Mouse (Mus musculus): ENCODE data around the gene Gm11037. TPM values are rescaled to one million over a fixed set of nuclear protein-coding genes. Genes with fewer than 3 reads are reported as not detected.

Gm11037 gene
- polyA plus RNA-seq, 1 experiment: not detected

DNA sequence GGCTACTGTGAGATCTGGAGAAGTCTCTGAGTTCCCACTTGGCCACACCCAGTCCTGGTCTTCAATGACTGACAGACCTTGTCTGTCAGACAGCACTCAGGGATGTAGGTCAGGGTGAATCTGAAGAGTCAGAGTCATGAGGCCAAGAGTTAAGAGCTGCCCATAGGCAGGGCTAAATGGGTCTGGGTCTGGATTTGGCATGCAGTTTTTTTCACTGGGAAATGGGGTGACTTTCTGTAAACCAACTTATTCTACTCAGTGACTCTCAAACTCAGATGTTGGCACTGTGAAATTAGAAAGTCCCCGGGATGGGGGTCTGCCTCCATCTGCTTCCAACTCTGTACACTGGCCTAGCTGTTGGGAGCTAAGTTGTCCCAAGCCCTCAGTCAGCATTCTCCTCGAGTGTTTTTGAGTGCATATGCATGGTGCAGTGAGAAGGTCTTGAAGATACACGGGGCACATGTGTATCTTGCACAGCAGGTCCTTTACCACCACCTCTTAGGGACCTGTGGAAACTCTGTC lies 4.6 kb upstream of the Gm11037 start:
- no peak for DNase-seq (ENCODE audit: low read depth)

DNA sequence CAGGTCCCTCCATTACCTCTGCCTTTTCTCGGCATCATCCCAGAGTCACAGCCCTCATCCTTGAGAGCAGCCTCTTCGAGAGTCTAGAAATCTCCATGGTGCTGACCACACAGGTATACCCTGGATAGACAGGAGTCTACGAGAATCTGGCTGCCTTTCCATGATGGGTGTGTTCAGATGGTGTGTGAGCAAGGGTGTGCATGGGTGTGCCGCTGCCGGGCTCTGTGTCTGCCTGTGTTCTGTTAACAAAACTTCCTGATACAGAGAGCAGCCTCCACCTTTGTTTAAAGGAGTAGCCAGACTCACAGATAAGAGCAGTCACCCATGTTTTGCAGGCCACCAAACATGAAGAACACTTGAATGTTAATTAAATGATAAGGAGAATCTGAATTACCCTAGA lies 3.5 kb upstream of the Gm11037 start:
- DNase-seq (ENCODE audit: low read depth): no peak

DNA sequence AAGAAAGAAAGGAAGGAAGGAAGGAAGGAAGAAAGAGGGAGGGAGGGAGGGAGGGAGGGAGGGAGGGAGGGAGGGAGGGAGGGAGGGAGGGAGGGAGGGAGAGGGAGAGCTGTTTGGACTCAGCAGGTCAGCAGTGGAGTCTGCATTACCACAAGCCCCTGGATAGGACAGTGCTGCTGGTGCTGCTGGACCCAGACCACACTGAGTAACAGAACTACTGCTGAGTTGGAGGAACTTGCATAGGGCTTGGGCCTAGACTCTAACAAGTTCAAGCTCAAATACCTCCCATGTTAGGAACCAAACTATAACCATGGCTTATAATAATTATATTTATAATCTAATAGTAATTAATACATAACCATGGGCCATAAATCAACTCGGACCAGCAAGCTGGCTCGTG lies 2.4 kb upstream of the Gm11037 start:
- no peak for DNase-seq (ENCODE audit: low read depth)

DNA sequence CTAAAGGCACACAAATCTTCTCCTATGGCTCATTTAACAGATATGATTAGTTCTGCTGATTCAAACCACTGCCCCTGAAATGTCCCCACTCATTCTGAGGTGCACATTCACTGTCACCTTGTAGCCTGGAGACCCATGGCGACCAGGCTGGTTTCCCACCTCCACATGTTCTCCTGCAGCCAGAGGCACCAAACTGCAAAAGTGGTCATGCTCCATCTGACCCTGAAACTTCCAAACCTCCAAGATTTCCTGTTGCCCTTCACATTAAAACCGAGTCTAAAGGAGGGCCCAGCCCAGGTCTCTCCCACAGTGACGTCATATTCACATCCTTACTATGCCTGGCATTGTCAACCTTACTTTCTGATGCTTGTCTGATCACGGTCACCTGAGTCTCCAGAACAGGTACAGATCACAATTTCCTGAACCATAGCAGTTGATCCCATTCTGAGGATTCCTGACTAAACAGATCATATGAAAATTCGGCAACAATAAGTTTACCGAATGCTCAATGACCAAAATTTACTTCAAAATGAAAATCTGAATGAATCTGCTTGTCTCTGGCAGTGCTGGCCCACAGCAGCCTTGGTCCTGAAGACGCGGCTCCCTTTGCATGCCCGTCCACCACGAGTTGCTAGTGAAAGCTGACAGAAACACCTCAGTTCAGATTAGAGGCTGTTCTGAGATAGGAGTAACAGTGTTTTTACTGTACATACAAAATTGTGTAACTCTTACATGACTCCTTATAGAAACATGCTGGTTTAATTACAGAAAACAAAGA lies 997 bp upstream of the Gm11037 start:
- no peak for DNase-seq (ENCODE audit: low read depth)

DNA sequence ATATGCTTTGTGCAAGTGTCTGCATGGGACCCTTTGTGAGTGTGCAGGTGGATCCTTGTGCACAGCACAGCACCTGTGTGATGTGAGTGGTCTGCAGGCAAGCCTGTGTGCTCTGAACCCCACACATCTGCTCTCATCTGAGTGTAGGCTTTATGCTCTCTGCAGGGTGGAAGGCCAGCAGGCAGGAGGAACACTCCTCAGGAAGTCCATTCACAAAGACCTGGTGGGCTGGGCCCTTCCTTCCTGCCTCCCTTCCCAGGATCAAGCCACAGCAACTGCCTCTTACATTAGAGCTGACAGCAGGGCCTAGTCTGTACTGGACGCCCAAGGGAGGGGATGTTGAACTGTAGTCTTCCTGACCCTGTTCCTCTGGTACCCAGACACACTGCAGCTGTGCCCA lies 1.1 kb downstream of the Gm11037 start:
- DNase-seq (ENCODE audit: low read depth): no peak

DNA sequence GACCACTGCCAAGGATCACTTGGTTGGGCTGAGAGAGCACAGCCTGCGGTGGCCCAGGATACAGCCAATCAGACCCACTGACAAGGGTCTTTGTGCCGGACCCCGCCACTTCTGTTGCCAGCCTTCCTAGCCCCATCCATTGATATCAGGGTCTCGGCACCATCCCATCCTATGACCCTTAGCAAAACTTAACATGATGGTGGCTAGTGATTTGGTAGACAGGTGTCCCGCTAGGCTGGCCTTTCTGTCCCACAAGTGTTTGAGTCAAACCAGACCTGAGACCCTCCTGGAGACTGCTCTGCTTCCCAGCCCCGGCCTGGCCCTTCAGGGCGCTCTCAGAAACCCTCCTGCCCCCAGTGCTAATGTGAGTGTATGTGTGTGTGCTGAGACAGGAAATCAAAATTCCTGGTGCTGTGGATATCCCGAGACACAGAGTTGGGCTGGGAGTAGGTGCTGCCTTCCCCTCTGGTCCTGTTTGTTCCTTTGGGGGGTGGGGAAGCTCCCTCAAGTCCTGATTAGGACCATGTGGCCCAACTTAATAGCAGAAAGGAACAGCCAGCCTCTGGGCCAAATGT lies 1.6 kb downstream of the Gm11037 start:
- no peak for DNase-seq (ENCODE audit: low read depth)

DNA sequence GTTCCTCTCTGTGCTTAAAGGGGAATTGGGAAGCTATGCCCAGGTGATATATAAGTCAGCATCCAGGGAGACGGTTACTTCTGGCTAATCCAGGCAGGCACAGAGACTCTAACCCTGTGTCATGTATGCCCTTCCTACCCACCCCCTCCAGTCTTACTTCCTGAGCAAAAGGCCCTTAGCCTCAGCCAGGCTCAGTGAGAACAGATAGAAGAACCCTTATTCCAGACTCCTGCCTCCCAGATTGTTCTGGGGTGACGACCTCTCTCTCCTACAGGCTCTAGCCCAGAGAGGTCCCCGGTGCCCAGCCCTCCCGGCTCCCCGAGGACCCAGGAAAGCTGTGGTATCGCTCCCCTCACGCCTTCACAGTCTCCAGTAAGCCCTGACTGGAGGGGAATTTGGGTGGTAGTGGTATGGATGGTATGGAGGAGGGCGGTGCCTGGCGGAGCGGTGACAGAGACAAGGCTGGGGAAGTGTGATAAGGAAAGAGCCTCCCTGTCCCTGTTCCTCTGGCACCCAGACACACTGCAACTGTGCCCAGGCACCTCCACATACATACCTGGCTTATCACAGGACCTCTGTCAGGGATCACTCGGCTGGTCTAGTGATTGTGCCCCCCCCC lies 2.3 kb downstream of the Gm11037 start:
- no peak for DNase-seq (ENCODE audit: low read depth)

DNA sequence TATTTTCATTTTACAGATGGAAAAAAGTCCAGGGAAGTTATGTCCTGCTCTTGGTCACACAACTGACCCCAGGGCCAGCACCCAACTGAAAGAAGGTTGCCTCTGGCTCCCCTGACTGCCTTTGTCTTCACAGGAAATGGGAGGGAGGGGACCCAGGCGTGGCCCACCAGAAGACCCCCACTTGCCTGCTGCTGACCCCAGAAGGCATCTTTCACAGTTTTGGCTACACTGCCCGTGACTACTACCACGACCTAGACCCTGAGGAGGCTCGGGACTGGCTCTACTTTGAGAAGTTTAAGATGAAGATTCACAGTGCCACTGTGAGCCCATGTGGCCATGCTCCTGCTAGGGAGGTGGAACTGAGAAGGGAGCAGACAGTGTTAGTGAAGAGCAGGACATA lies 5.0 kb downstream of the Gm11037 start:
- no peak for DNase-seq (ENCODE audit: low read depth)

DNA sequence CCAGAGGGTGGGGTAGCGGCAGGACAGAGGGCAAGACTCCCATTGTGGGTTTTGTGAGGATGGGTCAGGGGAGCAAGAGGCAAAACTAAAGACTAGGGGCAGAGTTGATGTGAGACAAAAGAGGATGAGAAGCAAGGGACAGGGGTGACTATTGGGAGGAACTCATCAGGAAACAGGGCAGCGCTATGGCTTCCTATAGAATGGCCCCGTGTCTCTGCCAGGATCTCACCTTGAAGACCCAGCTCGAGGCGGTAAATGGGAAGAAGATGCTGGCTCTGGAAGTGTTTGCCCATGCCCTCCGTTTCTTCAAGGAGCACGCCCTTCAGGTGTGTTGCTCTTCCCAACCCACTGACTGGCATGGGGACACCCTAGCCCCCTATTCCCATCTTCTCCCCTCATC lies 5.5 kb downstream of the Gm11037 start:
- DNase-seq (ENCODE audit: low read depth): no peak

DNA sequence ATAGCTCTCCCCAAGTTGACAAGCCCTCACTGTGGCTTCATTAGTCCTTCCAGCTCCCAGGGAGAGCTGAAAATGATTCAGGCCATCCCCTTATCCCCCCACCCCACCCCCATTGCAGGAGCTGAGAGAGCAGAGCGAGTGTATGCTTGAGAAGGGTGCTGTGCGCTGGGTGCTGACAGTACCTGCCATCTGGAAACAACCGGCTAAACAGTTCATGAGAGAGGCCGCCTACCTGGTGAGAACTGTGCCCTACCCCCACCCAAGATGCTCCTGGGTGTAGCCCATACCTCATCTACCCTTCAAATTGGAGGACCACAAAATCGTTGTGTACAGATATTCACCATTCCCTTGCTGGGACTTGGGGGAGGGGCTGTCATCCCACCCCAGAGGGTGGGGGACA lies 6.0 kb downstream of the Gm11037 start:
- DNase-seq (ENCODE audit: low read depth): no peak

DNA sequence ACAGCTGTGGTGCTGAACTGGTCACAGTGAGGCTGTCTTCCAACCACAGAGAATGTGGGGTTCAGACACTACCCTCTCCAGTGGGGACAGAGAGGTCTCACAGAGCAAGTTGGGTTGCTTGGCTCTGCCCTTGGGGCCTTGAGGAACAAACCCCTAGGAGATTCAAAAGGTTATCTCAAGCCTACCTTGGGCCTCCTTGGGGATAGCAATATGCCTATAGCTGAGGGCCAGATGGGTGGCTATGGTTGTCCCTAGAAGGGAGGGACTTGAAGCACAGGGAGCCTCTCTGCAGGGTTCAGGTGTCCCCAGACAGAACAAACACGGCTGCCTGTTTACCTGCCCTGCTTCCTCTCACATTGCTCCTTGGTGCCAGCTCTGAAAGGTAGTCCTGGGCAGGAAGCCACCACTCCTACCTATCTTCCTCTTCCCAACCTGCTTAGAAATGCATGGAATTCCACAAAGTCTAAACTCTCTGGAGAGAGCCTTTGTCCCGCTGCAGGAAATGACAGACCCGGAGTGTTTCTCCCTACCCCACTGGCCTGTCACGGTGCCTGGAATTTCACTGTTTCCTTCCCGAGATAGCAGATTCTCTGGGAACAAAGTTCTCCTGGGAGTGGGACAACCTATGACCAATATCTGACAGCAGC lies 6.7 kb downstream of the Gm11037 start:
- DNase-seq (ENCODE audit: low read depth): no peak

DNA sequence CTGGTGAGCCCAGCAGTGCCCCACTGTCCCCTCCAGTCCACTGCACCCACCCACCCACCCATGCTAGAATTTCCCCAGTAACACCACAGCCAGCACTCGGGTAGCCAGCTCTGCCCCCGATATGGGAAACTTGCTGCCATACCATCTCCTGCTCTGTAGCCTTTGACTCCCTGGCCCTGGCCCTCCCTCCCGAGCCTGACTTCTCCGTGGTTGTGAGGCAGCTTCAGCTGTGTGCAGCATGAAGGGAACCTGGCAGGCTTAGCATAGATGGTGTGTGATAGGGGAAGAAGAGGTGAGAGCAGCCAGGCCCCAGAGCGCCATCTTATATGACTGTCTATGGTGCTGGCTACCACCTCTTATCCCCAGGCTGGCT lies 7.2 kb downstream of the Gm11037 start:
- no peak for DNase-seq (ENCODE audit: low read depth)

DNA sequence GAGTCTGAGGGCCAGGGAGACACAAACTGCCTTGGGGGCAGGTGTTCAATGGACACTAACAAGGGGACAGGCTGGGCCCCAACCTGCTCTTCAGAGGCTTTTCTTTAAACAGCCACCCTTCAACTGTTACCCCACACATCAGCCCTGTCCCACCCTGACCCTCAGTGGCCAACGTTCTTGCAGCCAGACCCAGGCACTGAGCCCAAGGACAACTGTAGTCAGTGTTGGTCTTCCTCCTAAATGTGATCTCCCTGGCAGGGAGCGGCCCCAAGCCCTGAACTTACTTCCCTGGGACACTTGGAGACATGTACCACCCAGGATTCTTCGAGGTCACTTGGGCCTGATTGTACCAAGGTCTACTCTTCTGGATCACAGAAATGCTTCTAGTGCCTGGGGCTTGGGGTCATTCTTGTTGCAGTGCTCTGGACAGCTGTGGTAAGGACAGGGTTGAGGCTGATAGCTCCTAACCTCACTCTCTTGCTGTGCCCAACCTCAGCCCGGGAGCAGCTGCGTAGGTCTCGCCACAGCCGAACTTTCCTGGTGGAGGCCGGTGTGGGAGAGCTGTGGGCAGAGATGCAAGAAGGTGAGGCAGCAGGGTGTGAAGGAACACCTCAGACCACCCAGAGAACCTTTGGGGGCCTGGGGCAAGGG lies 8.2 kb downstream of the Gm11037 start:
- DNase-seq (ENCODE audit: low read depth): no peak

DNA sequence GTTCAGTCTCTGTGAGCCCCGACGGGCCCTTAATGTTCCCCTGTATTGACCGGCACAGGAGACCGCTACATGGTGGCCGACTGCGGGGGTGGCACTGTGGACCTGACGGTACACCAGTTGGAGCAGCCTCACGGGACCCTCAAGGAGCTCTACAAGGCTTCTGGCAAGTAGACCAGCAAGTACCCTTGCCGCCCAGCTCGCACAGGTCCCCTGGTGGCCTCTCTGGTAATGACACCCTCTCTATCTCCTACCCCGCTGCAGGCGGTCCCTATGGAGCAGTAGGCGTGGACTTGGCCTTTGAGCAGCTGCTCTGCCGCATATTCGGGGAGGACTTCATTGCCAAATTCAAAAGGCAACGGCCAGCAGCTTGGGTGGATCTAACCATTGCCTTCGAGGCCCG lies 9.3 kb downstream of the Gm11037 start:
- DNase-seq (ENCODE audit: low read depth): no peak

DNA sequence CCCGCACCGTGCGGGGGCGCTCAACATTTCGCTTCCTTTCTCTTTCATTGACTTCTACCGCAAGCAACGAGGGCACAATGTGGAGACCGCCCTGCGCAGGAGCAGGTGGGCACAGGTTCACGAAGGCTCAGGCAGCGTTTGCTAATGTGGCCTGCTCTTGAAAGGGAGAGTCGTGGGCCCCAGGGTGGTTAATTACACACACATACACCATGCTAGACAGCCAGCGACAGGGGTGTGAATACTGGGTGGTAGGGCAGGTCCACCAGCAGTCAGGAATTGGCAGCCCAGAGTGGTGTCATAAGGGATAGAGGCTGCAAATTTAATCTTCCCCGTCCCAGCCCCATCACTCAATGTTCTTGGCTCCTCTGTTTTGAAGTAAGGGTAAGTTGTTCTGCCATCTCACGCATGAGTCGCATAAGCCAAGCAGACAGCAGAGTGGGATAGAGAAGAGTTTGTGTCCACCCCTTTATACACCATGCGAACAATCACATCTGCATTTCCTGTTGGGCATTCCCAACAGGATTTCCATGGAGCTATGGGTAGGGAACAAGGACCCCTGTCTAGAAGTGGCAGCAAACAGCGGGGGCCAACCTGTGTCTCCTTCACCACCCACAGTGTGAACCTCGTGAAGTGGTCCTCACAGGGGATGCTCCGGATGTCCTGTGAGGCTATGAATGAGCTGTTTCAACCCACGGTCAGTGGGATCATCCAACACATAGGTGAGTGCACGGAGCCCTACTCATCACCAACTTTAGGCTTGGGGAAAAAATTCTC lies 9.9 kb downstream of the Gm11037 start:
- no peak for DNase-seq (ENCODE audit: low read depth)

DNA sequence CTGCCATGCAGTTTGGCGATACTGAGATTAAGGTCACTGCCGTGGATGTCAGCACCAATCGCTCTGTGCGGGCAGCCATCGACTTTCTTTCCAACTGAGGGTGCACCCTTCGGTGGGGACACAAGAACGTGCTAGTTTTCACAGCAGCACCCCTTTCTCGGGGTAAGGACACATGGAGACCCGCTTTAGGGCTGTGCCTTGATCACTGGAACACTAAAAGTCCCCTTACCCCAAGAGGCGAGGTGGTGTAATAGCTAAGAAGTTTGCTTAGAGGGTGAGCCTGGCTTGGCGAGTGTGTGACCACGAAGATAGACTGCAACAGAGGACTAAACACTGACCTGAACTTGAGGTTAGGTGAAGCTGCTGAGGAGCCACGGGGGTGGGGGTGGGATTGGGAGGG lies 11.8 kb downstream of the Gm11037 start:
- DNase-seq (ENCODE audit: low read depth): no peak

DNA sequence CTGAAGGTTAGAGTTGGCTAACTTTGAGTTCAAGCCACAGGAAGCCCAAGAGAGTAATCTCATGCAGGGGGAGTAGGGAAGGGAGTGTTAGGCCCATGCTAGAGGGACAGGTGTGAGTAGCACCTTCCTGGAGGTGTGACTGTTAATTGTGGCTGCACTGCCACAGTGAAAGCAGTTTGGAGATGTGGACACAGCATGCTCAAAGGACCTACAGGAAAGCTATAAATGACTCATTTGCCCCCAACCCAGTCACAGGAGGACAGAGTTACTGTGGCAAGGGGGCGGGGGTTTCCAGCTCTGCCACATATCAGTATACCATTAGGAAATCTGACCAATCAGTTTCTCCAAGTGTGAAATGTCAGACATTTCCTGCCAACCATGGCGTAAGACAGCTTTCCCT lies 12.2 kb downstream of the Gm11037 start:
- DNase-seq (ENCODE audit: low read depth): no peak

DNA sequence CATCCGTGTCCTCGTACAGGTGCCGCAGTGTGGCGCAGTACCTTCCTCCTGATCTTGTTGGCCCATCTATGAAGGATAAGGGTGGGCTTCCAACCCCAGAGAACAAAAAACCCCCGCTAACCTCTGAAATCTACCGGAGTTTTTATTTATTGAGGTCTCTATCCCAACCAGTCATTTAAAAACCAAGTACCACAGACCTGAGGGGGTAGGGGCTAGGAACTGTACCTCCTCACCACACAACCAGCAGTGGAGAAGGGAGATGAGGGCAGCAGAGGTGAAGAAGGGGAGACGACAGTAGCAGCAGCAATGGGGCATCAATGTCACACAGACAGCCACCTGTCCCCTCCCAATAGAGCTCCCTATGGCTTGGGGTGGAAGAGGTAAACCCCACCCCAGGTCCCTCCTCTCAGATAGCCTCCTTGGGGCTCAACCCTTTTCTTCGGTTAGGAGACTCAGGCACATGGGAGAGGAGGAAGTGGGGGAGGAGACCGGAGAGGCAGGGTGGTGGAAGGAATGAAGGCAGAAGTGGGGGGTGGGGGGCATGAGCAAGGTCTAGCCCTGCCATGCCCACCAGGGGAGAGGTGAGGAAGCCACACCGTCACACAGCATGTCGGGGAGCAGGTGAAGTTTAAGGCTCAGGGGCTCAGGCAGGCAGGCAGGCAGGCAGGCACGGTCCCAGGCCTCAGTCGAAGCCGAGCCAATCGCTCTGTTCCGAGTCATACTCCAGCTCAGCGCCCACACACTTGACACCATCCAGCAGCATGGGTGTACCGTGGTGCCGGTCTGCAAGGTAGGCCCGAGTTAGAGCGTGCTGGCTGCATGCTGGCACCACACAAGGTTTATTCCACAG lies 13.1 kb downstream of the Gm11037 start:
- no peak for DNase-seq (ENCODE audit: low read depth)

DNA sequence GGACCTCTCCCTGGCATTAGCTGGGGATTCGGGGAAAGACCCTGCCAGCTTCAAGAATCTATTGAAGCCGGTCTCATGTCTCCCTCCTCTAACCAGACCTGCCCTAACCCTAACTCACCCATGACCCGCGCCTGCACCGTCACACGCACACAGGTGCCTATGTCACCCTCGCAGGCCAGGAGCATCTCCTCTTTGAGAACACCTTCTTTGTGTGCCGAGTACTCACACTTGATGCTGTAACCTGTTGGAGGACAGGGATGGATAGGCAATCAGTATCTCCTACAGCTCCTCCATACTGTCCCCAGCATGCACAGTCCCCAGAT lies 13.7 kb downstream of the Gm11037 start:
- no peak for DNase-seq (ENCODE audit: low read depth)

DNA sequence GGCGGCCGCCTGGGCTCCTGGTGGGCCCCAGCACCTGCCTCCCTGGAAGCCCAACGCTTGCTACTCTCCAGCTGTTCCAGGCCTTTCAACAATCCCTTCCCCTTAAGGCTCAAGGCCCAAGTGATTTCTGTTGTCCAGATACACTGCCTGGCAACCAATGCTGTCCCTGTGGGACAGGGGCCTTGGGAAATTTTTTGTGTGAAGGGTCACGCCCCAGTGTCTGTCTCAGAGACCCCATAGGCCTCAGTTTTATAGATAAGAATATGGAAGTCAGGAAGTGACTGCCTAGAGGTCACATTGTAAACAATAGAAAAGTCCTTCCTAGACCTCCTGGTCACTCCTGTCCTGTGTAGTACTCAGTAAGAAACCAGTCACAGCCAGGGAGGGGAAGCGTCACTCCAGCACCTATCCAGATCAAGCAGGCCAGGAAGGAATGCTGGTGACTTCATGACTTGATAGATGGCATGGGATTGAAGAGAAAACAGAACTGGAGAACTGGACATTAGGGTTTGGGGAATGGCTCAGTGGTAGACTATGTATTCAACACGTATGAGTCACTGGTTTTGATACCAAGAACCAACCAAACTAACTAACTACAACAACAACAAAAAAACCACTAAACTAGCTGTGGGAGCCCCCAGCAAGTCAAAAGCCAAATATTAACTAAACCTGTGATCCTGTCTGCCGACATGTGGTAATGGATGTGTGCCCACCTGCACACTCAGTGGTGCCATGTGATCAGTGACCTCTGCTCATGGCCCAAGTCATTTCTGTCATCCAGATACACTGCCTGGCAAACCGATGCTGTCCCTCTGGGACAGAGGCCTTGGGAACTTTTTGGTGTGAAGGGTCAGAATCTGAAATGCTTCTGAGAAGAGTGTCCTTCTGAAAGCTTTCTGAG lies 15.3 kb downstream of the Gm11037 start:
- DNase-seq (ENCODE audit: low read depth): no peak
